Mouse (Mus musculus) G1E (cell line): ENCODE data around the gene Gm16223. TPM values are rescaled to one million over a fixed set of nuclear protein-coding genes. Genes with fewer than 3 reads are reported as not detected.

Experiments
- ATAC-seq: 2 replicates; pipeline ENCODE4 v1.8.0; 2016; ENCODE audit warnings: mild to moderate bottlenecking; ENCODE audit not compliant: insufficient number of reproducible peaks, poor library complexity, low FRiP score, severe bottlenecking; ENCODE audit errors: extremely low read depth
- DNase-seq: peaks from one replicate; pipeline ENCODE4 v3.0.0; 2012; ENCODE audit warnings: low spot score
- H3K27me3 ChIP-seq: 2 replicates; pipeline ENCODE4 v1.6.1; 2012; ENCODE audit warnings: mild to moderate bottlenecking, low read length, inconsistent platforms; ENCODE audit not compliant: insufficient read depth
- H3K36me3 ChIP-seq: replicated peaks from 2 replicates; pipeline ENCODE3; 2012; ENCODE audit warnings: mild to moderate bottlenecking, inconsistent platforms
- H3K4me1 ChIP-seq: 2 replicates; pipeline ENCODE4 v1.6.1; 2012; ENCODE audit warnings: low read depth, low read length, inconsistent platforms, mixed read lengths; ENCODE audit not compliant: insufficient read depth
- H3K4me3 ChIP-seq: 2 replicates; pipeline ENCODE4 v1.5.1; 2012; ENCODE audit warnings: low read depth, mild to moderate bottlenecking, inconsistent platforms, low read length, moderate library complexity, mixed read lengths
- H3K9me3 ChIP-seq: replicated peaks from 2 replicates; pipeline ENCODE4 v1.6.1; 2012; ENCODE audit warnings: inconsistent platforms
- CTCF ChIP-seq: IDR thresholded peaks from 2 replicates; pipeline ENCODE4 v1.5.1; 2012; ENCODE audit warnings: low read depth, low read length, inconsistent platforms, mixed read lengths
- GATA1 ChIP-seq: IDR thresholded peaks from 2 replicates; pipeline ENCODE4 v1.6.1; 2012; ENCODE audit warnings: borderline replicate concordance, low read length, inconsistent platforms, mixed read lengths
- GATA2 ChIP-seq: IDR thresholded peaks from 2 replicates; pipeline ENCODE4 v1.6.1; 2012; ENCODE audit warnings: low read depth, low read length, inconsistent platforms, borderline replicate concordance
- POLR2AphosphoS5 ChIP-seq: IDR thresholded peaks from 2 replicates; pipeline ENCODE4 v1.6.1; 2012; ENCODE audit warnings: low read depth, low read length, inconsistent platforms; ENCODE audit not compliant: insufficient replicate concordance
- TAL1 ChIP-seq: conservative IDR thresholded peaks from 2 replicates; pipeline ENCODE4 v1.6.1; 2012; ENCODE audit warnings: low read depth, low read length, inconsistent platforms, mixed read lengths
- polyA plus RNA-seq: library from polyadenylated mRNA; stranded (reverse); fragments of >175 nt; gene quantifications from 2 replicates; pipeline ENCODE4 v1.2.3, GENCODE M21; 2012
- total RNA-seq, 2 experiments: library from RNA; stranded (forward) in 1 of 2; stranded (reverse) in 1 of 2; fragments of 200-1000 nt in 1 of 2; fragments of >200 nt in 1 of 2; fragmentation: Nextera tagmentation in 1 of 2; gene quantifications; 2 replicates each; pipeline ENCODE4 v1.2.3; 2014 to 2017

Gene Gm16223
- total and polyA plus RNA-seq, 3 experiments: 0.05 TPM; not detected in 2

- DNase-seq: no peak
- TF ChIP-seq GATA2 (no peak), TAL1 (no peak), POLR2AphosphoS5 (no peak), CTCF (no peak), GATA1 (no peak)
- Histone ChIP-seq H3K36me3 (no peaks in the 10 kb centered on the region), H3K4me3 (no peak overlapping the region), H3K4me1 (no peaks in the 10 kb centered on the region), H3K27me3 (no peaks in the 10 kb centered on the region), H3K9me3 (no peaks in the 10 kb centered on the region)
- ATAC-seq: no peak
These were observed 139.8 kb downstream of the Gm16223 start for GRCm38 (mm10) chr5:42207456-42208122.

GRCm38 (mm10) chr5:42211554-42212338, 144.0 kb downstream of the Gm16223 start:
- H3K27me3 ChIP-seq: no peaks in the 10 kb centered on the region
- H3K4me3 ChIP-seq: no peak overlapping the region
- H3K4me1 ChIP-seq: no peaks in the 10 kb centered on the region
- H3K9me3 ChIP-seq: no peaks in the 10 kb centered on the region
- no peak for ATAC-seq
- no peak for TF ChIP-seq CTCF
- no peak for TF ChIP-seq TAL1
- TF ChIP-seq POLR2AphosphoS5: no peak
- TF ChIP-seq GATA1: no peak
- TF ChIP-seq GATA2: no peak
- DNase-seq: no peak
- H3K36me3 ChIP-seq: no peaks in the 10 kb centered on the region

DNA sequence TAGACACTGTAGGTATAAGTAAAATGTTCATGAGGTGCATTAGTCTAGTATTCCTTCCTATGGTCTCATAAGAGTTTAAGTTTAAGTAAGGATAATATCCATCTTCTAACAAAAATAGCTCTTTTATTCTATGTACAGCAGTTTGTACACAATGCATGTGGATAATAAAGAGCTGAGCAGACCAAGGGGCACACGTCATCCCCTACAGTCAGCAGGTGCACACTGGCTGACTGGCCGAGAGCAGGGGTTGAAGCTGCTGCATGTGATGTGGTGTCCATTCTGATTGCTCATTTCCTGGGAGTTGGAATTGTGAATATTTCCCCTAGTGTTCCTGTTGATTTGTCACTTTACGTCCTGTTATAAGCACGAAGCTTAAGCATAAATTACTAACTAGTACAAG, 144.6 kb downstream of the Gm16223 start:
- Histone ChIP-seq H3K4me3 (no peak overlapping the region), H3K36me3 (no peaks in the 10 kb centered on the region), H3K4me1 (no peaks in the 10 kb centered on the region), H3K27me3 (no peaks in the 10 kb centered on the region), H3K9me3 (no peaks in the 10 kb centered on the region)
- TF ChIP-seq TAL1 (no peak), GATA1 (no peak), CTCF (no peak), POLR2AphosphoS5 (no peak), GATA2 (no peak)
- ATAC-seq: no peak
- DNase-seq: no peak

DNA sequence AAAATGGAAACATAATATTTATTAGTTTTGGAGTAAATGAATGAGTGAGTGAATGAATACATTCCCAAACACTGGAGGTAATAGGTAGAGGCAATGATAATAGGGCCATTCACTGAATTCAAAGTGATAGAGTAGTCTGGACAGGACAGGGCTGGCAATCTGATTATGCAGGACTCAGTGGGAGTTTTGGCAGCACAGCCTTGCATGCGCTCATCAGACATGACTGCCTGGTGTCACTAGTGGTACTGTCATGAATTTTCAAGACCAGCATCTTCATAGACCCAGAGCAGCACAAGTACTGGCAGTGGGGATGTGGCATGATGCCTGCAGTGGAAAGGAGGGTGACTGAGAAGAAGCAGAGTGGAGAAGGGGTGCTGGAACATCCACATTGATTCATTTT, 157.1 kb downstream of the Gm16223 start:
- H3K4me3 ChIP-seq: no peak overlapping the region
- ATAC-seq (no peak), DNase-seq (no peak)
- no peaks in the 10 kb centered on the region for H3K27me3 ChIP-seq
- H3K9me3 ChIP-seq: no peaks in the 10 kb centered on the region
- TF ChIP-seq CTCF (no peak), POLR2AphosphoS5 (no peak), GATA2 (no peak), GATA1 (no peak), TAL1 (no peak)
- H3K36me3 ChIP-seq: no peaks in the 10 kb centered on the region
- no peaks in the 10 kb centered on the region for H3K4me1 ChIP-seq

GRCm38 (mm10) chr5:42228631-42229030, 160.9 kb downstream of the Gm16223 start:
- ATAC-seq (no peak), DNase-seq (no peak)
- Histone ChIP-seq H3K4me3 (no peak overlapping the region), H3K4me1 (no peaks in the 10 kb centered on the region), H3K9me3 (no peaks in the 10 kb centered on the region), H3K36me3 (no peaks in the 10 kb centered on the region), H3K27me3 (no peaks in the 10 kb centered on the region)
- no peak for TF ChIP-seq GATA2
- TF ChIP-seq GATA1: no peak
- no peak for TF ChIP-seq POLR2AphosphoS5
- no peak for TF ChIP-seq CTCF
- TF ChIP-seq TAL1: no peak

DNA sequence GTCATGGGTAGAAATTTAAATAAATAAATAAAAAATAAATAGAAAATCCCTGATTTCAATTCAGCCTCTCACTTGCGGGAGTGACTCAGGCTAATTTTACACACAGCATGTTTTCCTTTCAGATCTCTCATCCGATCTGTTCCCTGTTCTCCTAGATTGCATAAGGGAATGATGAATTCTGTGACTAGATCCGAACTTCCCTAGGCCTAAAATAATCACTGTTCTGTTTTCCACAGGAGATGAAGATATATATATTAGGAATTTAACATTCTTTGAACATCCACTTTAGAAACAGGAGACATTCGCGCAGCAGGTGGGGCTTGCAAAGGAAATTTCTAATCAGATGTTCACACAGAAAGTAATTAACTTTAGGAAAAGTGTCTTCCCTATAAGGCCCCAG, 171.5 kb downstream of the Gm16223 start:
- DNase-seq (no peak), ATAC-seq (no peak)
- Histone ChIP-seq H3K27me3 (no peaks in the 10 kb centered on the region), H3K36me3 (no peaks in the 10 kb centered on the region), H3K4me1 (no peaks in the 10 kb centered on the region), H3K4me3 (no peak overlapping the region), H3K9me3 (no peaks in the 10 kb centered on the region)
- TF ChIP-seq CTCF (no peak), GATA2 (no peak), POLR2AphosphoS5 (no peak), GATA1 (no peak), TAL1 (no peak)
